Mouse (Mus musculus): ENCODE measurements at regions not wholly inside any gene's neighbourhood (a gene's known extent, or its start where the extent isn't known, plus 50 kb on each side); places are given as distances from the start of the nearest gene placed in this dataset.

- DNase-seq (ENCODE audit: low spot score in 2 of 2), result no peak
Observed at GRCm38 (mm10) chr8:46898697-46899445, 87.8 kb upstream of the Enpp6 start.

GRCm38 (mm10) chr8:46900826-46901225, 85.9 kb upstream of the Enpp6 start:
- no peak for DNase-seq (ENCODE audit: low spot score in 2 of 2)

- no peak for DNase-seq (ENCODE audit: low spot score in 2 of 2)
Observed at GRCm38 (mm10) chr8:46904731-46905130, 82.0 kb upstream of the Enpp6 start.

GRCm38 (mm10) chr8:46907390-46907789, 79.3 kb upstream of the Enpp6 start:
- no peak for DNase-seq (ENCODE audit: low spot score in 2 of 2)

GRCm38 (mm10) chr8:46908186-46908585, 78.5 kb upstream of the Enpp6 start:
- no peak for DNase-seq (ENCODE audit: low spot score in 2 of 2)

- no peak for DNase-seq (ENCODE audit: low spot score in 2 of 2)
Observed at GRCm38 (mm10) chr8:46913956-46914355, 72.7 kb upstream of the Enpp6 start.

GRCm38 (mm10) chr8:46920071-46920470, 66.6 kb upstream of the Enpp6 start:
- DNase-seq (ENCODE audit: low spot score in 2 of 2), result no peak

GRCm38 (mm10) chr8:46921075-46921474, 65.6 kb upstream of the Enpp6 start:
- DNase-seq (ENCODE audit: low spot score in 2 of 2), result no peak

- DNase-seq (ENCODE audit: low spot score in 2 of 2), result no peak
Observed at GRCm38 (mm10) chr8:46921585-46921984, 65.1 kb upstream of the Enpp6 start.

GRCm38 (mm10) chr8:46924787-46925548, 61.7 kb upstream of the Enpp6 start:
- DNase-seq (ENCODE audit: low spot score in 2 of 2), result no peak

GRCm38 (mm10) chr8:46928718-46929117, 58.0 kb upstream of the Enpp6 start:
- DNase-seq (ENCODE audit: low spot score in 2 of 2), result no peak

- DNase-seq (ENCODE audit: low spot score in 2 of 2), result no peak
Observed at GRCm38 (mm10) chr8:46929678-46930077, 57.0 kb upstream of the Enpp6 start.

GRCm38 (mm10) chr8:46931267-46931666, 55.4 kb upstream of the Enpp6 start:
- no peak for DNase-seq (ENCODE audit: low spot score in 2 of 2)

GRCm38 (mm10) chr8:46933256-46933655, 53.4 kb upstream of the Enpp6 start:
- DNase-seq (ENCODE audit: low spot score in 2 of 2), result no peak

GRCm38 (mm10) chr8:46934254-46934653, 52.4 kb upstream of the Enpp6 start:
- DNase-seq (ENCODE audit: low spot score in 2 of 2), result no peak

GRCm38 (mm10) chr8:46934898-46935297, 51.8 kb upstream of the Enpp6 start:
- DNase-seq (ENCODE audit: low spot score in 2 of 2), result peak in 1 of 2 experiments; percentile 34

GRCm38 (mm10) chr8:46936039-46936438, 50.6 kb upstream of the Enpp6 start:
- DNase-seq (ENCODE audit: low spot score in 2 of 2), result no peak
